Mouse (Mus musculus): ENCODE data around the gene Lmntd1.

DNA sequence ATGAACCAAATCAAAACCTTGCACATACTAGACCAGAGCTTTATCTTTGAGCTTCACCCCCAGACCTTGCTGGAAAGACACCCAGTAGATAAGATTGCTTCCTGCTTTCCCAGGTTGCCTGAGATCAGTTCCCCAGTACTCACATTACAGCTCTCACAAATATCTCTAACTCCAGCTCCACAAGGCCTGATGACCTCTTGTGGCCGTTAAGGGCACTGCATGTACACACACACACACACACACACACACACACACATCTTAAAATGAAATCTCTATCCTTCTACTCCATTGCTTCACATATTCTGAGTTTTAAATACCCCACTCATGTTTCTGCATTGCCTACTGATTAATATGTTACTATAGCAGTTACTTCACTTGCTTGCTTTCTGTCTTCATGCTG, 41.6 kb upstream of the Lmntd1 start:
- no peak for TF ChIP-seq POLR2A (IDR thresholded peaks at IDR 0.05; ENCODE audit: low read depth, low read length)
- no peak for TF ChIP-seq CTCF (IDR thresholded peaks at IDR 0.05; ENCODE audit: extremely low read depth, insufficient read length, insufficient replicate concordance, low read depth, low read length)

Data from small intestine, adult 2 months (tissue).